Mouse (Mus musculus) intestine, embryonic 15.5 days (tissue): ENCODE data around the gene Adh7. TPM values are rescaled to one million over a fixed set of nuclear protein-coding genes. Genes with fewer than 3 reads are reported as not detected.

Source experiments
- ATAC-seq: fragments of 200-750 bp; cut with Nextera tagmentation; 2 replicates; pipeline ENCODE4 v1.8.0; 2017; ENCODE audit warnings: moderate TSS enrichment, moderate library complexity
- H3K27ac ChIP-seq: fragments of 300-500 bp; sonication (generic); 2 replicates; pipeline ENCODE4 v1.5.1; 2015; ENCODE audit warnings: mild to moderate bottlenecking, inconsistent platforms
- H3K27me3 ChIP-seq: fragments of 300-500 bp; sonication (generic); replicated peaks from 2 replicates; pipeline ENCODE4 v1.6.1; 2015; ENCODE audit warnings: inconsistent platforms
- H3K36me3 ChIP-seq: fragments of 300-500 bp; sonication (generic); 2 replicates; pipeline ENCODE4 v1.6.1; 2015; ENCODE audit warnings: inconsistent platforms
- H3K4me1 ChIP-seq: fragments of 300-500 bp; sonication (generic); replicated peaks from 2 replicates; pipeline ENCODE4 v1.6.1; 2015; ENCODE audit warnings: inconsistent platforms
- H3K4me2 ChIP-seq: fragments of 300-500 bp; sonication (generic); replicated peaks from 2 replicates; pipeline ENCODE4 v1.6.1; 2015; ENCODE audit warnings: mild to moderate bottlenecking, inconsistent platforms
- H3K4me3 ChIP-seq: fragments of 300-500 bp; sonication (generic); replicated peaks from 2 replicates; pipeline ENCODE4 v1.5.1; 2015; ENCODE audit warnings: inconsistent platforms
- H3K9ac ChIP-seq: fragments of 300-500 bp; sonication (generic); 2 replicates; pipeline ENCODE4 v1.6.1; 2015; ENCODE audit warnings: inconsistent platforms
- H3K9me3 ChIP-seq: fragments of 300-500 bp; sonication (generic); 2 replicates; pipeline ENCODE4 v1.6.1; 2016; ENCODE audit warnings: inconsistent platforms
- WGBS: fragments of 180-500 bp; shearing (Covaris S2); methylation state at CpG from one replicate; pipeline ENCODE4 v1.1.7; 2015; 5-methylcytosine and 5-hydroxymethylcytosine counted together
- polyA plus RNA-seq: library from polyadenylated mRNA; unstranded; fragments of >200 nt; fragmentation: Nextera tagmentation; extraction: Ambion mirVana; gene quantifications from 2 replicates; pipeline ENCODE4 v1.2.1, GENCODE M21; 2015

Gene Adh7
- polyA plus RNA-seq, 1 experiment from 2014 or later: 0.30 TPM

- Histone ChIP-seq H3K4me3 (no peak overlapping the region), H3K27ac (no peak overlapping the region), H3K9me3 (no peaks in the 10 kb centered on the region), H3K36me3 (no peaks in the 10 kb centered on the region), H3K4me2 (no peak overlapping the region), H3K27me3 (no peaks in the 10 kb centered on the region), H3K4me1 (0 out of 2 replicates have a peak, but pooled peaks cover 4% of the 10 kb centered on the region), H3K9ac (no peak overlapping the region)
- ATAC-seq: peak; percentile 60
- WGBS: 74% methylated on average over 14 of the region's 14 CpGs
Measured at GRCm38 (mm10) chr3:138242021-138242726, 24.6 kb downstream of the Adh7 start.

GRCm38 (mm10) chr3:138242933-138243332 is 25.4 kb downstream of the Adh7 start:
- H3K4me1 ChIP-seq: 0 out of 2 replicates have a peak, but pooled peaks cover 4% of the 10 kb centered on the region
- H3K27me3 ChIP-seq: no peaks in the 10 kb centered on the region
- WGBS: 87% methylated on average over 6 of the region's 6 CpGs
- no peak overlapping the region for H3K9ac ChIP-seq
- H3K4me3 ChIP-seq: no peak overlapping the region
- H3K4me2 ChIP-seq: no peak overlapping the region
- H3K27ac ChIP-seq: no peak overlapping the region
- ATAC-seq: no peak
- no peaks in the 10 kb centered on the region for H3K36me3 ChIP-seq
- no peaks in the 10 kb centered on the region for H3K9me3 ChIP-seq

GRCm38 (mm10) chr3:138244338-138244874 is 26.8 kb downstream of the Adh7 start:
- H3K27ac ChIP-seq: no peak overlapping the region

GRCm38 (mm10) chr3:138246511-138247020 is 29.0 kb downstream of the Adh7 start:
- H3K27me3 ChIP-seq: no peaks in the 10 kb centered on the region
- H3K4me2 ChIP-seq: no peak overlapping the region
- H3K4me3 ChIP-seq: no peak overlapping the region
- H3K4me1 ChIP-seq: no peaks in the 10 kb centered on the region
- ATAC-seq: no peak
- no peak overlapping the region for H3K27ac ChIP-seq
- no peaks in the 10 kb centered on the region for H3K36me3 ChIP-seq
- H3K9ac ChIP-seq: no peak overlapping the region
- H3K9me3 ChIP-seq: no peaks in the 10 kb centered on the region

More at GRCm38 (mm10) chr3:138244338-138244874, 26.8 kb downstream of the Adh7 start:
- Histone ChIP-seq H3K36me3 (no peaks in the 10 kb centered on the region), H3K27me3 (no peaks in the 10 kb centered on the region), H3K4me2 (no peak overlapping the region), H3K4me3 (no peak overlapping the region), H3K9ac (no peak overlapping the region), H3K9me3 (no peaks in the 10 kb centered on the region), H3K4me1 (0 out of 2 replicates have a peak, but pooled peaks cover 4% of the 10 kb centered on the region)
- no peak for ATAC-seq
- 70% methylated on average over 7 of the region's 7 CpGs for WGBS

- no peak overlapping the region for H3K9ac ChIP-seq
Measured at GRCm38 (mm10) chr3:138247241-138247640, 29.7 kb downstream of the Adh7 start.

GRCm38 (mm10) chr3:138248011-138248410 is 30.5 kb downstream of the Adh7 start:
- Histone ChIP-seq H3K27me3 (no peaks in the 10 kb centered on the region), H3K4me3 (no peak overlapping the region), H3K4me1 (no peaks in the 10 kb centered on the region), H3K36me3 (no peaks in the 10 kb centered on the region), H3K9me3 (no peaks in the 10 kb centered on the region), H3K27ac (no peak overlapping the region), H3K4me2 (no peak overlapping the region), H3K9ac (no peak overlapping the region)
- 0 out of 2 replicates have a peak, but pooled peaks have one; percentile 21 for ATAC-seq
- WGBS: 75% methylated on average over 7 of the region's 7 CpGs

More at GRCm38 (mm10) chr3:138247241-138247640, 29.7 kb downstream of the Adh7 start:
- no peaks in the 10 kb centered on the region for H3K27me3 ChIP-seq
- H3K4me2 ChIP-seq: no peak overlapping the region
- no peaks in the 10 kb centered on the region for H3K4me1 ChIP-seq
- H3K9me3 ChIP-seq: no peaks in the 10 kb centered on the region
- no peak overlapping the region for H3K4me3 ChIP-seq
- no peaks in the 10 kb centered on the region for H3K36me3 ChIP-seq
- H3K27ac ChIP-seq: no peak overlapping the region
- ATAC-seq: no peak
- WGBS: 86% methylated on average over 4 of the region's 4 CpGs

GRCm38 (mm10) chr3:138248746-138249145 is 31.2 kb downstream of the Adh7 start:
- no peak overlapping the region for H3K9ac ChIP-seq
- H3K27ac ChIP-seq: no peak overlapping the region
- H3K27me3 ChIP-seq: no peaks in the 10 kb centered on the region
- H3K36me3 ChIP-seq: no peaks in the 10 kb centered on the region
- no peak overlapping the region for H3K4me2 ChIP-seq
- 79% methylated on average over 8 of the region's 8 CpGs for WGBS
- ATAC-seq: no peak
- no peaks in the 10 kb centered on the region for H3K9me3 ChIP-seq
- no peak overlapping the region for H3K4me3 ChIP-seq
- no peaks in the 10 kb centered on the region for H3K4me1 ChIP-seq

GRCm38 (mm10) chr3:138251156-138251555 is 33.6 kb downstream of the Adh7 start:
- Histone ChIP-seq H3K9me3 (no peaks in the 10 kb centered on the region), H3K27ac (no peak overlapping the region), H3K4me1 (no peaks in the 10 kb centered on the region), H3K4me3 (no peak overlapping the region), H3K27me3 (no peaks in the 10 kb centered on the region), H3K4me2 (no peak overlapping the region), H3K36me3 (no peaks in the 10 kb centered on the region), H3K9ac (no peak overlapping the region)
- no peak for ATAC-seq
- WGBS: 73% methylated on average over 6 of the region's 6 CpGs

- Histone ChIP-seq H3K9ac (no peak overlapping the region), H3K27ac (no peak overlapping the region), H3K4me1 (no peaks in the 10 kb centered on the region), H3K9me3 (no peaks in the 10 kb centered on the region), H3K27me3 (no peaks in the 10 kb centered on the region), H3K36me3 (no peaks in the 10 kb centered on the region), H3K4me2 (no peak overlapping the region), H3K4me3 (no peak overlapping the region)
- 58% methylated on average over 5 of the region's 5 CpGs for WGBS
- ATAC-seq: 0 out of 2 replicates have a peak, but pooled peaks have one; percentile 41
Measured at GRCm38 (mm10) chr3:138254205-138254604, 36.6 kb downstream of the Adh7 start.

GRCm38 (mm10) chr3:138255366-138255765 is 37.8 kb downstream of the Adh7 start:
- no peaks in the 10 kb centered on the region for H3K36me3 ChIP-seq
- no peak overlapping the region for H3K4me3 ChIP-seq
- ATAC-seq: no peak
- 43% methylated on average over 3 of the region's 3 CpGs for WGBS
- H3K4me2 ChIP-seq: no peak overlapping the region
- no peaks in the 10 kb centered on the region for H3K27me3 ChIP-seq
- H3K9ac ChIP-seq: no peak overlapping the region
- no peaks in the 10 kb centered on the region for H3K9me3 ChIP-seq
- H3K27ac ChIP-seq: no peak overlapping the region
- no peaks in the 10 kb centered on the region for H3K4me1 ChIP-seq

- H3K27me3 ChIP-seq: no peaks in the 10 kb centered on the region
- H3K4me3 ChIP-seq: no peak overlapping the region
- H3K27ac ChIP-seq: no peak overlapping the region
- no peaks in the 10 kb centered on the region for H3K36me3 ChIP-seq
- H3K4me2 ChIP-seq: no peak overlapping the region
- ATAC-seq: no peak
- no peaks in the 10 kb centered on the region for H3K9me3 ChIP-seq
- WGBS: 63% methylated on average over 9 of the region's 9 CpGs
- H3K4me1 ChIP-seq: no peaks in the 10 kb centered on the region
- H3K9ac ChIP-seq: no peak overlapping the region
Measured at GRCm38 (mm10) chr3:138255780-138256550, 38.4 kb downstream of the Adh7 start.
